Mouse (Mus musculus): Measurements from ENCODE around the gene Cdk16.

DNA sequence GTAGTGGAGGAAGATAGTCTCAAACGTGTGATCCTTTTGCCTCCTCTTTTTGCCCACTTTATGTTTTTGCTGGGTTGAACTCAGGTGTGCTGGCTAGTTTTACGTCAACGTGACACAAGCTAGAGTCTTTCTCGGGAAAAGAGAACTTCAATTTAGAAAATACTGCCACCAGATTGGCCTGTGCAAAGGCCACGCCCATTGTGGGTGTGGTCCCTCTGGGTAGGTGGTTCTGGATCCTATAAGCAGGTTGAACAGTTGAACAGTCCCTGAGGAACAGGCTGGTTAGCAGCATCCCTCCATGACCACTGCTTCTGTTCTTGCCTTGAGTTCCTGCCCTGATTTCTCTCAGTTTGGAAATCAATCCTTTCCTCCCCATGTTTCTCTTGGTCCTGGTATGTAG is 40.9 kb downstream of the Cdk16 start:
- no peak for TF ChIP-seq HCFC1 (IDR thresholded peaks at IDR 0.05; ENCODE audit: borderline replicate concordance, insufficient read depth, low read length)
- no peak for TF ChIP-seq CHD2 (IDR thresholded peaks at IDR 0.05; ENCODE audit: low read depth, low read length)
- TF ChIP-seq ZNF384 (IDR thresholded peaks at IDR 0.05; ENCODE audit: low read depth, low read length): no peak
- no peak for TF ChIP-seq MAFK (IDR thresholded peaks at IDR 0.05; ENCODE audit: insufficient read depth, low read depth, low read length)

Measured in ES-E14 (cell line).